Mouse (Mus musculus): ENCODE measurements around the gene Olfr596.
"Not testable (repeated sequence)": the region's sequence is repeated elsewhere in the genome, so short reads cannot be mapped to it uniquely, and the experiment has no call there.

The Olfr596 gene

DNA sequence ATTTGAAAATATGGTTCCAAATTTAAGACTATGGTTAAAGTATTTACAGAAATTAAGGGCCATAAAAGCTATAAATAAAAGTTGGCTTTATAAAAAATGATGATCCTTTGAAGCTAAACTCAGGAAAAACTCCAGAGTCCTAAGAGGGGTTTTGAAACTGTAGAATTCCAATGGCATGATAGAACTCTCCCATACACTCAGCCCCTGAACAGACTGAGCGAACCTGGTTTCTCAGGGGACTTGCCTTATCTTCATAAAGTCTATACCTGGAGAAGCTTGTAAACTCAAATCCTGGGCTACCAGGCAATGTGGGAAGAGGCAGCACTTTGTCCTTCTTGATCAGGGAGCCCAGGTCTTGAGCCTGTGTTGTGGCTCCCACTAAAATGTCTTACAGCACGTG, at the start of gene Olfr596:
TSS of gene Olfr596 (plus strand) at position 301 of the 400 bp plus-strand sequence.
- not testable (repeated sequence) for DNase-seq (ENCODE audit: low spot score in 2 of 2)

GRCm38 (mm10) chr7:103316015-103316414, 10.6 kb downstream of the Olfr596 start, which contains the start of gene Olfr597:
Gene Olfr597 (plus strand): TSS chr7:103316315.
- not testable (repeated sequence) for DNase-seq (ENCODE audit: low spot score in 2 of 2)

DNA sequence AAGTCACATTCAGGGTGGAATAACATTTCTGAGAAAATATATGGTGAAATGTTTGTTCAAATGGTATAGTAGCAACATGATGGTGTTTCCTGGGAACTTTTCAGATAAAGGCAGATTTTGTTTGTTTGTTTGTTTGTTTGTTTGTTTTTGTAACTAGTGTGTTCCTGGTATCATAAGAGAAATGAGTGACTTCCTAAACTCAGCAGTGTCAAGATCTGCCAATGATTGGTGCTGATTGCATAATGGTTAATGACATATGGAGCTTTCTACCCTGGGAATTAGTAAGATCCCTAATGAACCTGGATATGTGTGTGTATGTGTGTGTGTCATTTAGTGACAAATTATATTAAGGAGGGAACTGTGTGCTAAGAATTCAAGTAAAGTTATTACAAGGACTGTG, 17.8 kb downstream of the Olfr596 start, which contains the start of gene Olfr598:
TSS of gene Olfr598 (plus strand) at position 301 of the 400 bp plus-strand sequence.
- no peak for DNase-seq (ENCODE audit: low spot score in 2 of 2)

GRCm38 (mm10) chr7:103335617-103336016, 30.2 kb downstream of the Olfr596 start, which contains the start of gene Olfr599:
Gene Olfr599 (plus strand): TSS chr7:103335917.
- no peak for DNase-seq (ENCODE audit: low spot score in 2 of 2)

DNA sequence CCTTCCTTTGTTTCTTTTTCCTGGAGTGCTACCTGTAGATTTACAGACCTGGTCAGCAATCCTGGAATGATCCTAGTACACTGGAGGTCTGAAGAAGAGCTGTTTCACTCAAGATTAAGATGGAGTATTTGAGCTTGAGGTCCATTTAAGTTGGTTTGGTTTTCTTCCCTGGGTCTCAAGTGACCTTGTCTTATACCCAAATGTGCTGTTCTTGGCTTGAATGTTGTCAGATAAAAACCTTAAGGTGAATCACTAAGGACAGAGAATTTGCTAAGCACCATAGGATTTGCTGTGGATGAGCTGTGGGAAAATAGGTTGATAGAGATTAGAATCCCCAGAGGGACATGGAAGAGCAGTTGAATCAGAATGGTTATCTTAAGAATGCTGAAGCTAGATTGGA, 44.1 kb downstream of the Olfr596 start, which contains the start of gene Olfr600:
TSS of gene Olfr600 (minus strand) at position 101 of the 400 bp plus-strand sequence.
- no peak for DNase-seq (ENCODE audit: low spot score in 2 of 2)
